Mouse (Mus musculus) regulatory T cell (primary cell): ENCODE results near the gene Gm20509.
"Not testable (repeated sequence)": the region's sequence is repeated elsewhere in the genome, so short reads cannot be mapped to it uniquely, and the experiment has no call there.

Experiments used
- in situ Hi-C: fragments of 300-600 bp; cut with MboI, MseI; formaldehyde crosslinking; loops from one replicate; pipeline ENCODE4 v1.15.1; 2025; ENCODE audit warnings: high pct_unique_total_duplicates

Gene Gm20509

DNA sequence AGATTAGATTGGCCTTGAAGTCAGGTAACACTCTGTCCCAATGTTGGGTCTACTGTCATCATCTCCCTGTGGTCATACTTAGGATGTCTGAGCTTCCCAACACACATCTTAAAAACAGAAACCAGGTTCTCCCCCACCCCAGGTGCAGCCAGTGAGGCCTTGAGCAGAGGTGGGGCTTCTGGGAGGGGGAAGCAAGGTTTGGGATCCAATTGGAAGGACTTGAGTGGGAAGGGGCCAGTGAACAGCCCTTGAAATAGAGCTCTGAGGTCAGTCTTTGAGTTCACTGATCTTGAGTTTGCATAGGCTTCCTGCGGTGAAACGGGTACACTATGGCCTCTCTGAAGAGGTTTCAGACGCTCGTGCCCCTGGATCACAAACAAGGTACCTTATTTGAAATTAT is at the start of gene Gm20509:
Gm20509 (plus strand) TSS at position 290 of the 400 bp plus-strand sequence.
- in situ Hi-C loops, result loop anchor here (5.0 kb wide), 1 partner anchor 135 kb away; no protein-coding TSS in a partner anchor

DNA sequence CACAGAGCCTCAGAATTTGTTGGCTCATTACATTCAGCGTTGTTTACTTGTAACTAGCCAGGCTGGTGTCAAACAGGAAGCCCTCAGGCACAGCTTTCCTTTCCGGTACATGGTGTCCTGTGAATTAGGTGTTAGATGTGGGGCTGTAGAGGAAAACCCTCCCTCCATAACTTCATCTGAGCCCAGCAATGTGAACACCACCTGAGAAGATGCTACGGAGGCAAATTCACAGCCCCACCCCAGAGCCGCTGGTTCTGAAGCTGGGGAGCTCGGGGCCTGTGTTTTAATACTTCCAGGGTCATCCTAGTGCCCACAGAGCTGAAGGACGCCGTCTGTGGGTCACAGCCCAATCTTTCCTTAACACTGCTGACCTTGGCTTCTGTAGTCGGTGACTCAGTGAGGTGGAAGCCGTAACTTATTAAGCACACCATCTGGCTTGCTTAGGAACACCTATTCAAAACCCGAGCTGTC is 46.8 kb upstream of the Gm20509 start:
- in situ Hi-C loops, result no loop called here

DNA sequence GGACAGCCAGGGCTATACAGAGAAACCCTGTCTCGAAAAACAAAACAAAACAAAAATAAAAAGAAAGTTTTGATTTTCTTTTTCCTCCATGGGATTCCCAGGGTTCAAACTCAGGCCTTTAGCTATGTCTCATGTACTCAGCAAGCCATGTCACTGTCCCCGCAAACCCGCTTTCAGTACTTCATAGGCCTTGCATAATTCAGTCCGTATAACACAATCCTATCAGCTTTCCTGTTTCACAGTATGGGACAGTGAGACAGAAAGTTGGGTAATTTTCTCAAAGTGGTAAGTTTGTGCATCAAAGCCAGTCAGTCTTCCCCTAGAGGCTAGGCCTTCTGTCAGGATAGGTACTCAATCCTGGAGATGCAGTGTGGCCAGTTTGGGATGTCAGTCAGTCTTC is 43.0 kb upstream of the Gm20509 start:
- in situ Hi-C loops, result no loop called here

DNA sequence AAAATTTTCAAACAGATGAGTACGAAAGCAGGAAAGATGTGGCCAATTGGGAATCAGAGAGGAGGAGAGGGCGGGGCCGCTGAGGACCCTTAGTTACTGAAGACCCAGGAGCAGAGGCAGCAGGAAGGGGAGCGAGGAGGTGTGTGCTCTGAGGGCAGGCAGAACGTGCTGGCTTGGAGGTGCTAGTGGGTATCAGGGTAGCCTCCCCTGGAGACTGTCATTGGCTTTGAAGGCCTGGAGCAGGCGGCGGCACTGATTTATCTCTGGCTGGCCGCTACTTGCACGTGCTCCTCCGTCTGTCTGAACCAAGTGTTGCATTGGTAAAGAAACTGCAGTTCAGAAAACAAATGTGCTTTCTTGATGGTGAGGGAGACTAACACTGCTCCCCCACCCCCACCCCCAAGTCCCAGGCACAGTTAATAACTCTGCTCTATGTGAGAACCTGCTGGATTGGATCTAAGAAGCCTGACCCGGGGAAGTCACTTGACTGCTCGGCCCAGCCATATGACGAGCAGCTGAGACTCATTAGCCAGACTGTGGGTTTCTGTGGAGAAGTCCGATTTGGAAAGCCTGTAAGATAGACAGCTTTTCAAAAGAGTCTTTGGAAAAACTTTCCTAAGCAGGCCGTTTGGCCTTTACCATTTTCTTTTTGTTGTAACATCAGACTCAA is 38.5 kb upstream of the Gm20509 start:
- in situ Hi-C loops, result no loop called here

DNA sequence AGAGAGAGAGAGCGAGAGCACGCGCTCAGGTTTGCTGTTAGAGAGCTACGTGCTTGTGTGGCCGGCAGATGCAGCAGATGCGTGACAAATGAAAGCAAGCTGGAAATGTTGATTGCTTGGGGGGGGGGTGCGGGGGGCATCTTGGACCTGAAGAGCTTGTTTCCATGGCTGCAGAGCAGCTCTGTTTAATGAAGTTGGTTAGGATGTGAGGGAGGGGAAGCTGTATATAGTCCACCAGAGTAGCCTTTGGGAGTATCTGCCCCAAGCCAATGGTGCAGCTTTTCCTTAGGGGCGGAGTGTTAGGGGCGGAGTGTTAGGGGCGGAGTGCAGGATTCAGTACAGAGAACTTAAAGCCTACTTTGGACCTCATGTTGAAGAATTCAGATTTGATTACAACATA is 35.2 kb upstream of the Gm20509 start:
- in situ Hi-C loops, result no loop called here

DNA sequence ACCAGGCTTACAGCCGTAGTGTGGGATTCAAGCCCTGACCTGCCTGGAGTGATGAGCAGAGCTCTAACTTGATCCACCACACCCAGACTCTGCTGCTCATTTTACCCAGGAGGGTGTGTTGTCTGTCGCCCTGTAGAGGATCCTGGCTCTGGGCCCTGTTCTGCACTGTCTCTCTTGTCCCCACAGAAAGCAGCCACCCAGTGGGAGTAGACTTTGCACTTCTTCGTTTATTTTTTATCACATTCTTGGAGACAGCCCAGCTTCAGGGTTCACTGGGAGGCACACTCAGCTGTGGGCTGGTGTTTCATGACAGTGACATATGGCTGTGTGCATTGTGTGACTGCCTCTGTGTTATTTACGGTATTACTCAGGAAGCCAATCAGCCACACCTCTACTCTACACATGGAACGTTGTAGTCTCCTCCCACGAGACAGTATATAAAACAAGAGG is 34.0 kb upstream of the Gm20509 start:
- in situ Hi-C loops, result no loop called here

DNA sequence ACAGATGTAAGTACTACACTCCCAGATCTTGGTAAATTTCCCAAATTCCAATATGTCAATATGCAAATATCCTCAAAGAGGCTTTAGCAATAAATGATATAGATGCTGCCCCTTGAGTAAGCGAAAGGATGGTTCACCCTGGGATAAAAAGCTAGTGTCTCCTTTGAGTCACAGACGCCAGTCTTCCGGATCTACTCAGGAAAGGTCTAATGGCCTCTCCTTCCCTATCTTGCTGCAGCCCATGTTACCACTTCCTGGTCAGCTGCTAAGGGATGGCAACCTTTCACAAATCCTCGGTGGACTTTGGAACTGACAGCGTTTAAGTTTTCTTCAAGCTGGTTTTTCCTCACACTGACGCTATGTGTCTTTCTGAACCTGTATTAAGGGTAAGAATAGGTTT is 33.6 kb upstream of the Gm20509 start:
- in situ Hi-C loops, result no loop called here

DNA sequence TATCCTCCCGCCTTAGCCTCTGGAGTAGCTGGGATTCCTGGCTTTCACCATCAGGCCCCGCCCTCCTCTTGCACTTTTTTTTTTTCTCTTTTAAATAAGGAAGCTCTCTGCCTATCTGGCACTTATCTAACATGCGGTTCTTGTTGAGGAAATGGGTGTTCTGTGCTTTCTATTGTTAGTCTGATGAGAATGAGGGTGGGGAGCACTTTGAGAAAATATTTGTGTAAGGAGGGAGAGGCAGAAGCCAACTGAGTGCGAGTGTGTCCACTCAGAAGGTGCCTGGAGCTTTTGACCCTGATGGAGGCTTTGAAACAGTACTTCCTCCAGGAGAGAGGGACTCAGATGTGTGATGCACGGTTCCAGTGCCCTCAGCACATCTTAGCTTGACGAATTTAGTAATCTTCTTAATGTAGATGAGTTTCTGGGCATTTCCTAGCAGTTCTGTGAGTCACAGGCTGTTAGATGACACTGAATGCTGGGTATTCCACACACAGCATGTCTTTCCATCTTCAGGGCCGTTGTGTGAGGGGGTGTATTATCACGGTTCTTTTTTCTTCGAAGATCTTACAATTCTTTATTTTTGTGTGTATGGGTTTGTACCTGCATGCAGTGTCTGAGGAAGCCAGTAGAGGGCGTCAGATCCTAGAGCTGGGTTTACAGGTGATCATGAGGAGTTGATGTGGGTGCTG is 31.2 kb upstream of the Gm20509 start:
- in situ Hi-C loops, result no loop called here

DNA sequence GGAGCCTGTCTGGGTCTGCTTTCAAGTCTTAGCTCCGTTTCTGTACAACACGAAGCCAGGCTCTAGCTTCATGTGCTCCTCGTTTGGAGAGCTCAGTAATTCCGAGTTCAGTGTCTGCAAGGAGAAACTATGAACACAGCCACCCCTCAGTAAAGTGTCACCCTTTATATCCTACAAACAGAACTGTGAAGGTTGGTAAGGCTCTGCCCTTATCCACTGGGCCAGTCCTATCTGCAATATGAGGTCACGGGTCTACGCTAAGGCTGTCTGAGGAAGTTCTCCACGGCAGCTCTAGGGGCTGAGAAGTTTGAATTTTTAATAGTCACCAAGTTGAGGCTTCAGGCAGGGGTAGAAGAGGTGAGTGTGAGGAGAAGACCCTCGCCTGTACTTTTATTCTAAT is 29.8 kb upstream of the Gm20509 start:
- in situ Hi-C loops, result no loop called here

DNA sequence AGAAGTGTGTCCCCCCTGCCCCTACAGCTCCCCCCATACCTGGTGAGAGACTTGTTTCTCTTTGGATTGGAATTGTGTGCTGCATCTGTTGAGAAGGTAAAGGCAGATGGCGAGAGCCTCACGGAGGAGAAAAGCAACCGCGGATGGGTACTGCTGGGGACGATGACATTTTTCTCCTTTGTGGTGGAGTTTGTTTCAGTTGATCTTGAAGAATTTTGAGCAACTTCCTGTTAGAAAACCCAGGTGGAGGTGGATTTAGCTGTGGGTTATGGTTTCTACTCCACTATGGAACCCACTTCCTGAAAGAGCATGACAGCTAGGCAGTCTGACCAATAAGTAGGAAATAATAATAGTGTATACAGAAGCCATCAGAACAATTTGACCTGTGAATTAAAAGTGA is 29.1 kb upstream of the Gm20509 start:
- in situ Hi-C loops, result no loop called here

DNA sequence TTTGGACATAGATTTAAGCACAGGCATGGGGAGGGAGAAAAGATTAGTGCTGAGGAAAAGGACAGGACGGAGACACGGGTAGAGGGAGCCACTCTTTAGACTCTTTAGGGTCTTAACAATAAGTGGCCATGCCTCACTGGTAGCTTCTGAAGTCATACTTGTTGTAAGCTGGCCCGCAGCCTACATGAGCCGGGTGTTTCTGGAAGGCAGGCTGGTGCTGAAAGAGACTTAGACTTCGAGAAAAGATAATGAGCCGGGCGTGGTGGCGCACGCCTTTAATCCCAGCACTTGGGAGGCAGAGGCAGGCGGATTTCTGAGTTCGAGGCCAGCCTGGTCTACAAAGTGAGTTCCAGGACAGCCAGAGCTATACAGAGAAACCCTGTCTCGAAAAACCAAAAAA is 22.9 kb upstream of the Gm20509 start:
- in situ Hi-C loops, result not testable (repeated sequence)

DNA sequence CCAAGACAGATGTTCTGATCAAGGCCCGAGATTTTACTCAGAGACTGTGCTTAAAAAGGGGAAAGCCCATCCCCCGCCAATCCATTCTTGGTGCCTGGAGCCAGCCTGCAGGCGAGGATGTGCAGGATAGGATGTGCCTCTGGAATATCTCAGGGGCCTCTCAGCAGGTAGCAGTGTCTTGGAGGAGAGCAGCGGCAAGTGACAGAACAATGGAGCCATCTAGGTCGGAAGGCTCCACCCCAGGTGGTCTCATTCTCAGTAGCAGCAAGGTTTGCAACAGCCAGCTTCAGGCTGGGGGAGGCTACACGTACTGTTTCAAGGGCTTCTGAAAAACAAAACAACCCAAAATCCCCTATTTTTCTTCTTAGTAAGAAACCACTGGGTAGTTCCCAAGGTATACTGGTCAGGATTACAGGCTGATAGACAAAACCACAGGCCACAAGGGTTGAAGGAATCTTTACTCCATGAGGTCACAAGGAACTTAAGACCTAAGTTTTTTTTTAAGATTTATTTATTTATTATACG is 22.4 kb upstream of the Gm20509 start:
- in situ Hi-C loops, result no loop called here

DNA sequence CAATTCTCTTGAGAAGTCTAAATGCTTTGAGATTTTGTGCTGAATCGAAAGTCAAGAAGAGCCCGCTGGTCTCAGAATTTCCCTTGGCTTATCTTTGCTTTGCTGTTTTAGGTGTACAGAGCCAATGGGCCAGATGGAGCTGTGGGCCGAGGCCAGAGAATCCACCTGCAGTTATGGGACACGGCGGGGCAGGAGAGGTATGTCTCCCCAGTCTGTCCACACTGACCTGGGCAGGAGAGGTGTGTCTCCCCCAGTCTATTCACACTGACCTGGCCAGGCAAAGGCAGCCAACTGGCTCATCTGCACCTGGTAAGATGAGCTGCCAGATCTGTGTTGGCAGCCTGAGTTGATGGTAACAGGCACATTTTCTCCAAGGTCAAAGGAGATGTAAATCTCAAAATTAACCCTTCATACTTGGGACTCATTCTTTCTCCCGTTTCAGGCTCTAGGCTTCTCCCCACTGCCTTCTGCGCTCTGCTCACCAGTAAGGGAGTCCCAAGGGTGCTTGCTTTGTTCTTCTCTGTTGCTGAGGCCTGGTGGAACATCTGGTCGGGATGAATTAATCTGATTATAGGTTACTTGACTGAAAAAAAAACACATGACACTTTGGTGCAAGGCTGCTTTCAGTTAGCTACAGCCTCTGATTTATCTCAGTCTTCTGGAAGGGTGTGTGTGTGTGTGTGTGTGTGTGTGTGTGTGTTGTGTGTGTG is 19.8 kb upstream of the Gm20509 start:
- in situ Hi-C loops, result no loop called here

DNA sequence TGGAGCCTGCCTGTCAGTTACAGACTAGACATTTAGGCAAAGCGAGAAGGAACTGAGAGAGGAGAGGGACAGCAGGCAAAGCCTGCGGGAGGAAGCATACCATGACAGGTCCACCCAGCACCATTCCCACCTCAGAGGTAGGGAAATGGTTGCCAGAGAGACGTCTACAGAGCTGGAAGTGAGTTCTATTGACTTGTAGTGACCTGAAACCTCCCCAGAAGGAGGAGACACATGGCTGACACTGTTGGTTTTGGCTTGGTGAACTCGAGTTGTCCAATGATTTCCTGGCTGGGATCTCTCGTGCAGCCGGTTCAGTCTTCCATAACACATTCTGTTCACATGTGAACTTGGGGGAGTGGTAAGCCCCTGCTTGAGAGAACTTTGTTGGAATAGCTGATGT is 18.3 kb upstream of the Gm20509 start:
- in situ Hi-C loops, result no loop called here

DNA sequence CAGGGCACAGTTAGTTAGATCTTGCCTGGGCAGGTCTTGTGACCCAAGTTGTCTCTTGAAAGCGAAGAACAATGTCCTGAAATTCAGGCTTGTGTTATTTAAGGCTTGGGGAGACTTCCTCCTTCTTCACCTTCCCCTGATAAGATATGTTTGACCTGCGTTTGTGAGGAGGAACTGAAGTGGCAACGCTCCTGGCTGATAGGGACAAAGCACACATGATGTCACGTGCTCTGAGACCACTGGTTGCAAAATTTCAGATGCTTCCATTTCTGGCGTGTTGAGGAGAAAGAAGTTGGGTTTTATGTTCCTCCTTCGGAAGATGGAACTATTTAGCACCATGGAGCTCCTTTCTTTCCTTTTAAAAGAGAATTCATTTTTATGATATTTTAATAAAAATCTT is 16.4 kb upstream of the Gm20509 start:
- in situ Hi-C loops, result no loop called here

DNA sequence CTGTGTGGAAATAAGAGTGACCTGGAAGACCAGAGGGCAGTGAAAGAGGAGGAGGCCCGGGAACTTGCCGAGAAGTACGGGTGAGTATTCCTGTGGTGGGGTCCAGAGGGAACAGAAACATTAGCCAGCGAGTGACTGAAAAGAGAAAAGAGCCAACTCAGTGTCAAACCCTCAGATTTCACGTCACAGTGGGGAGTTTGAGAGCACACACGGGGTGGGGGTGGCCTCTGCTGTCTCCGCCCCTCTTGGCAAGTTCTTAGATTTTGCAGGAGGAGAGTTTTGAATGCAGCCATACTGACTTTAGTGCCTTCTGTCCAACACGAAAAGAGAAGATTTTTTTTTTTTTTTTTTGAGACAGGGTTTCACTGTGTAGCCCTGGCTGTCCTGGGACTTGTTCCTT is 15.1 kb upstream of the Gm20509 start:
- in situ Hi-C loops, result no loop called here

DNA sequence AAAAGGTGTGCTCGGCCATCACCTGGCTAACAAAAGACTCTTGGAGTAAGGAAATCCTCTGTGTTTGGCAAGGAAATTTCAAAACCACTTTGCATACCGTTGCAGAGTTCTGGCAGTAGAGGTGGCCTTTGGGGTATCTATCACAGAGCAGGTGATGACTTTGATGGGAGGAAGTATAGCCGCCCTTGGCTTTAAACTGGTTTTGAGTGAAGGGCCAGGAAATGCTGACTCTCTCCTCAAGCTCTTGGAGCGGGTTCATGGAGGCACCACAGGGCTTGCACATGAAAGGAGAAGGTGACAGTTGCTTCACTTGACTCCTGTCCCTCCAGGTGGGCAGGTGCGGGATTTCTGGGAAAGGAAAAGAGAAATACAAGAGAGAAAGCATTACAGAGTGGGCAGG is 14.7 kb upstream of the Gm20509 start:
- in situ Hi-C loops, result no loop called here

DNA sequence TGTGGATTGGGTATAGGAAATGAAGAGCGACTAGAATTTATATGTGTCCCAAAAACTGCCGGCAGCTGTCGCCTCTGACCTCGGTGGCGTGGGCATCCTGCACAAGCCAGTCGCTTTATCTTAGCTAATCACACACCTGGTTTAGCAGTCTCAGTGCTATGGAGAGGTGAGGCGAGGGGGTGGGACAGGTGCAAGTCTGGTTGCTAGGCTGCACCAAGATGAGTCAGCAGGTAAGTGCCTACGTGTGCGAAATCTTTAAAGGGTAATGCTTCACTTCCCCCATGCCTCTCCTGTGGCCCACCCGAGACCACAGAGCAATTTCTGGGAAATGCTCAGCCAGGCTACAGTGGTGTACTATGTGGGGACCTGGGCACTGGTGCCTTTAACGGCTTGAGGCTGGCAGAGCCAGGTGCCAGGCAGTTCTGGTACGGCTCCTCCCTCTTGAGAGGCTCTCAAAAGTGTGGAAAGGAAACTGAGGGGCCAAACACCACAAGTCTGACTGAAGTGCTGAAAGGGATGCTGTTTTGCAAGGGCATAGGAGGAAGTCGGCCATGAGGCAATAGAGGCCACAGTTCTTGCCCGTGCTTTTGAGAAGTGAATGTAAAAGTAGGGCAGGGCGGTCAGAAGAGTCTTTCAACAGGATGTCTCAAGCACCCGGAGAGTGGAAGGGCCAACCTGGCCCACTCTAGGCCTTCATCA is 12.9 kb upstream of the Gm20509 start:
- in situ Hi-C loops, result no loop called here

DNA sequence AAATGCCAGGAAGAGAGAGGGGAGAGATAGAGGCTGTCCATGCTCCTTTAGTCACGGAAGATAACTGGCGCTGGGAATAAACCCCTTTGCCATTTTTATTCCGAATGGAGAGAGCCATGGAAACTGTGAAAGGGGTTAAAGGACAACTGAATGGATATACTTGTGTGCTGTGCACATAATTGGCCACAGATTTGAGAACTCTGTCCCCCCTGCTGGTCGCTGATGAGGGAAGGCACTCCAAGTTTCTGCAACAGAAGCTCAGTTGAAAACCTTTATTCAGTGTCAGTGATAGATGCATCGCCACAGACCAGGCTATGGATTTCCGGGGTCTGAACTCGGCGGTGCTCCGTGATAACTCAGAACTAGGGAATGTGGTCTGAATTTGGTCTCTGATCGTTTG is 12.1 kb upstream of the Gm20509 start:
- in situ Hi-C loops, result loop anchor here (5.0 kb wide), 1 partner anchor 48 kb away; the partner anchor contains the start of genes Pigb and Rab27a

DNA sequence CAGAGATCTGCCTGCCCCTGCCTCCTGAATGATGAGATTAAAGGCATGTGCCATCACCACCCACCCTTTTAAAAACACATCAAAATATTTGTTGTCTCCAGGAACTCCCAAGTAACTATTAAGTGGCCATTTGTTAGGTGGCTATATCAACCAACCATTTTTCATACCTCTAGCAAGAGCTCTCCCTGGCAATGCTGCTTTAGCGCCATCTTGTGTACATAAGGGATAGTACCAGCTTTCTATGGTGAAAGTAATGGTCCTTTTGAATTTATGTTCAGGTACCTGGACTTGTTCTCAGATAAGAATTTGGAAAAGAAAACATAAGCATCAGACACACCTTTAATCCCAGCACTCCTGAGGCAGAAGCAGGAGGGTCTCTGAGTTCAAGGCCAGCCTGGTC is 10.5 kb upstream of the Gm20509 start:
- in situ Hi-C loops, result loop anchor here (5.0 kb wide), 1 partner anchor 49 kb away; the partner anchor contains the start of genes Pigb and Rab27a

DNA sequence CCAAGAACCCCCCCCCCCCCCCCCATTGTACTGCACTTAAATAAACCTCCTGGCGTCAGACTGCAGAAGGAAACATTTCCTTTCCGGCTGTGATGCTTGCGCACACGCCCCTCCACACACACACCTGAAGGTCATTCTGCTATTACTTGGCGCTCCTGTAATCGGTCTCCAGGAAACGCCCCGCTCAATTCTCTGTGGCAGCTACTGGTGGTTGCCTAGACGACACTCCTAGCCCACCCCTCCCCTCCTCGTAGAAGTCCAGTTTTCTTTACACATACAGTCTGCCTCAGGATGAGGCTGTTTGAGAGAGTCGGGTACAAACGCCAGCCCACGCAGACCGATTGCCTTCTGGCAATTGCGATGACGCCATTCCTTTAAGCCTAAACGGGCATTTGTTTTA is 7.7 kb upstream of the Gm20509 start:
- in situ Hi-C loops, result loop anchor here (5.0 kb wide), 1 partner anchor 52 kb away; the partner anchor contains the start of genes Pigb and Rab27a

DNA sequence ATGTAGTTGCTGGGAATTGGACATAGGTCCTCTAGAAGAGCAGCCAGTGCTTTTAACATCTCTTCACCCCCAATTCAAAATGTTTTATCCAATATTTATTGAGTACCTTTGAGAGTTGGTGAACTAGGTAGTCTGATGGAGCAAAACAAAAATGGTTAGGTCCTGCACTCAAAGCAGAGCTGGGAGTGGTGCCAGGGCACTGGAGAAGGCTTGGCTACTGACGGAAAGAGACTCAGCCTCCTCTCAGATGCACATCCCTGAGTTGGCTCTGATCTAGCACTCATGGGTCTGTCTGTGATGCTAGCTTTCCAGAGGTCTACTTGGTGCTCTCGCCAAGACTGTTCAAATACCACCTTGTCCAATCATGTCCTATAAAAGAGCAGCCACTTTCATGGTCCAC is 4.4 kb upstream of the Gm20509 start:
- in situ Hi-C loops, result no loop called here
